Mouse (Mus musculus): ENCODE results near the gene Arhgap45. TPM values are rescaled to one million over a fixed set of nuclear protein-coding genes. Genes with fewer than 3 reads are reported as not detected.

Gene Arhgap45
- total RNA-seq (2017): 356 to 478 TPM (median 365 TPM) in 3 replicates

DNA sequence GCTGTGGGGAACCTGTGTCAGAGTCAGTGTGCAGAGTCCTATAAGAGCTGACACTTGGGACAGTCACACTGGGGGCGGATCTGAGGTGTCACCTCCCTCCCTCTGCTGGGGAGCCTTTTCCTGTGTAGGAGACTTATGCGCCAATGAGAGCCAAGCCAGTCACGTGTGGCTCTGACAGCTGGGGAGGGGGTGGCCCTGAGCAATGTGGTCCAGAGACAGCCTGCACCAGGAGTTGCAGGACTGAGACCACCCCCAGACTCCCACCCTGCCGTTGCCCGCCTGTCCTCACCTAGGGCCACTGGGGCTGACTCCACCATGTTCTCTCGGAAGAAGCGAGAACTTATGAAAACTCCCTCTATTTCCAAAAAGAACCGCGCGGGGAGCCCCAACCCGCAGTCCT lies at the start of gene Arhgap45:
TSS of gene Arhgap45 (plus strand) at position 143 of the 400 bp plus-strand sequence.
- peak; percentile 72 for ATAC-seq (replicated peaks; ENCODE audit: insufficient number of reproducible peaks, low FRiP score, low TSS enrichment, poor library complexity, severe bottlenecking)

DNA sequence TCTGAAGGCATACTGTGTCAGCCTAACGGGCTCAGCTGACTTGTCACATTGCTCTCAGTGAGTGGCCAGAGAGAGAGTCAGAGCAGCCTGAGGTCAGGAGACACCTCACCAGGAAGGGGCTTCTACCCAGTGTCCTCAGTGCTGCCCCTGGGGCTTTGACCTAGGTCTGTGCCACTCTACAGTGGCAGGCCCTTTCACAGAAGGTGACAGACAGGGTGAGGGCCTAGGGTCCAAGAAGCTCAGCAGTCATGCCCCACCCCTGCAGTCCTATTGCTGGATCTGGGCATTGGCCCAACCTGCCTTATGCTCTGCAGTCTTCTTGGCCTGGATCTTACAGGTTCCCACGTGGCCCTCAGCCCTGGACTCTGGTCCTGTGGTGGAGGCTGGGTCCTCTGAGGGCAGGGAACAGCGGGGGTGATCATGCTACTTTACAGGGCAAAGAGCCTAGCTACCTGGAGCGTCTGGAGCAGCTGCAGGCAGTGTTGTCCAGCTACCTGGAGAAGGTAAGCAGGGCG lies 49.5 kb upstream of the Arhgap45 start:
- no peak for ATAC-seq (replicated peaks; ENCODE audit: insufficient number of reproducible peaks, low FRiP score, low TSS enrichment, poor library complexity, severe bottlenecking)

DNA sequence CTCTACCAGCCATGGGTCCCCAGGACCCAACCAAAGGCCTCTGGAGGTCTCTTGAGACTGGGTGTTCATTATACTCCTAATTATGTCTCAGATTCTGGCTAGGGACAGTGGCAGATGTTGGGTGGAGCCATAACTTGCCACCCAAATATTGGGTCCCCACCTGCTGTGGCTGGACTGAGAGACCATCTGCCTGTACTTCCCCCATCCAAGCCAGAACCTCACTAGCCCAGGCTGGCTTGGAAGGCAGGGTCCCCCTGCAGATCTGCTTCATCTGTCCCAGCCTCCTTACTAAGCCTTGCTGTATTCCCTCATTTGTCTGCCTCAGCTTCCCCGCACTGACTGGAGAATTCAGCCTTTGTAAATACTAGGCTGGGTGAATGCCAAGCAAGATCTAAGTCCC lies 48.3 kb upstream of the Arhgap45 start:
- ATAC-seq (replicated peaks; ENCODE audit: insufficient number of reproducible peaks, low FRiP score, low TSS enrichment, poor library complexity, severe bottlenecking): no peak

DNA sequence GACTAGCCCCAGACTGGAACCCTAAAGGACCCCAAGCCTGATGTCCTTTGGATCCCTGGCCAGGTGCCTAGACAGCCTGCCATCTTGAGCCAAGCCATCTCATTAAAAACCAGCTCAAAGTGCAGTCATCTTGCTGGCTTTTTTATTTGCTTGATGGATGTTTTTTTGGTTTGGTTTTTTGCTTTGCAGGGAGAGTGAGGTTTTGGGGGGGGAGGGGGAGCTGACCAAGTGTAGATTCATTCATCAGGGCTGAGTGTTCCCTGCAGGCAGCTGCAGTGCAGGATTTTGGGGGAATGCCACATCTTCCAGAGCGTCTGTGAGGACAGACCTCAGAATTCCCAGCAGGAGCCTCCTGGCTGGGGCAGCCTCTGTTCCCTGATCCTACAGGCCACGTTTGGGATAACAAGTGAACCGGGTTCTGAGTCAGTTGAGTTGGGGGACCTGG lies 47.3 kb upstream of the Arhgap45 start:
- ATAC-seq (replicated peaks; ENCODE audit: insufficient number of reproducible peaks, low FRiP score, low TSS enrichment, poor library complexity, severe bottlenecking): no peak

DNA sequence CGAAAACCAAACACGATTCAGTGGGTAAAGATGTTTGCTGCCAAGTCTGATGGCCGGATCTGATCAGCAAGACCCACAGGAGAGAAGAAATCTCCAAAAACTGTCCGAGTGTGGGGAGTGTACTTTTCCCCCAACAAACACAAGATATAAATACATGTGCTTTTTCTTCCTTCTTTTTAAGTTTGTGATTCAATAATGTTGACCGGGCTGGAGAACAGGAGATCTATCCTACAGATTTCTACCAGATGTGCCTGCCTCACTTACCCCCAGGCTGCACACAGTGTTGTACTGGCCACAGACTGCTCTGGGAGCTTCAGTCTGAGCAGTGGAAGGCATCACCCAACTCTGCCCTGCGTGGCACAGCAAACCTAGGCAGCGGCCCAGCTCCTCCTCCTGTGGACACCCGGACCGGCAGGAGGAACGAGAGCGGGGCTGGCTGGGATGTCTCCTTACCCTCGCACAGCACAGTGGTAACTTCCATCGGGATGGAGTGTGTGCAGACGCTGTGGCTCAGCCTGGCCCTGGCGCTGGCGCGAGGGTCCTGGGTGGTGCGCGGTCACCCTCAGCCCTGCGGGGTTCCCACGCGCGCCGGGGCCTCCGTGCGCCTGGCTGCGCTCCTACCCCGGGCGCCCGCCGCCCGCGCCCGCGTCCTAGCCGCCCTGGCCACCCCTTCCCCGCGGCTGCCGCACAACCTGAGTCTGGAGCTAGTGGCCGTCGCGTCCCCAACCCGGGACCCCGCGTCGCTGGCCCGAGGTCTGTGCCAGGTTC lies 45.9 kb upstream of the Arhgap45 start, which contains the start of gene Grin3b:
TSS of gene Grin3b (plus strand) at position 301 of the 768 bp plus-strand sequence.
- ATAC-seq (replicated peaks; ENCODE audit: insufficient number of reproducible peaks, low FRiP score, low TSS enrichment, poor library complexity, severe bottlenecking): no peak

DNA sequence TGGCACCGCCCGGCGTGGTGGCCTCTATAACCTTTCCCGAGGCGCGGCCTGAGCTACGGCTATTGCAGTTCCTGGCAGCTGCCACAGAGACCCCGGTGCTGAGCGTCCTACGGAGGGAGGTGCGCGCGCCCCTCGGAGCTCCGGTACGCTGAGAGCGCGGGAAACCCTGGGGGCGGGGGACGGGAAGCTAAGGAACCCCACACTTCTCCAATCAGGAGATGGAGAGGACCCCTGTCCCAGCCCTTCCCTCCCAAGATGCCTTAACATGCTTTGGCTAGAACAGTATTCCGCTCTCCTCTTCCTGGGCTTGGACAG lies 45.3 kb upstream of the Arhgap45 start:
- ATAC-seq (replicated peaks; ENCODE audit: insufficient number of reproducible peaks, low FRiP score, low TSS enrichment, poor library complexity, severe bottlenecking): no peak

DNA sequence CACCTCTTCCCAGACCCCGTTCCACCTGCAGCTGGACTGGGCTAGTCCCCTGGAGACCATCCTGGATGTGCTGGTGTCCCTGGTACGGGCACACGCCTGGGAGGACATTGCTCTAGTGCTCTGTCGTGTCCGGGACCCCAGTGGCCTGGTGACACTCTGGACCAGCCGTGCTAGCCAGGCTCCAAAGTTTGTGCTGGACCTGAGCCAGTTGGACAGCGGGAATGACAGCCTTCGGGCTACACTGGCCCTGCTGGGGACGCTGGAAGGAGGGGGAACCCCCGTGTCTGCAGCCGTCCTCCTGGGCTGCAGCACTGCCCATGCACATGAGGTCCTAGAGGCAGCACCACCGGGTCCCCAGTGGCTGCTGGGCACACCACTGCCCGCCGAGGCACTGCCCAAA lies 43.6 kb upstream of the Arhgap45 start:
- ATAC-seq (replicated peaks; ENCODE audit: insufficient number of reproducible peaks, low FRiP score, low TSS enrichment, poor library complexity, severe bottlenecking): no peak

DNA sequence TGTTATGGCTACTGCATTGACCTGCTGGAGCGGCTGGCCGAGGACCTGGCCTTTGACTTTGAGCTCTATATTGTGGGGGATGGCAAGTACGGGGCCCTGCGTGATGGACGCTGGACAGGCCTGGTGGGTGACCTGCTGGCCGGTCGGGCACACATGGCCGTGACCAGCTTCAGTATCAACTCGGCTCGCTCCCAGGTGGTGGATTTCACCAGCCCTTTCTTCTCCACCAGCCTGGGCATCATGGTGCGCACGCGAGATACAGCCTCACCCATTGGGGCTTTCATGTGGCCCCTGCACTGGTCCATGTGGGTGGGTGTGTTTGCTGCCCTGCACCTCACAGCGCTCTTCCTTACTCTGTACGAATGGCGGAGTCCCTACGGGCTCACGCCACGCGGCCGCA lies 42.4 kb upstream of the Arhgap45 start:
- no peak for ATAC-seq (replicated peaks; ENCODE audit: insufficient number of reproducible peaks, low FRiP score, low TSS enrichment, poor library complexity, severe bottlenecking)

DNA sequence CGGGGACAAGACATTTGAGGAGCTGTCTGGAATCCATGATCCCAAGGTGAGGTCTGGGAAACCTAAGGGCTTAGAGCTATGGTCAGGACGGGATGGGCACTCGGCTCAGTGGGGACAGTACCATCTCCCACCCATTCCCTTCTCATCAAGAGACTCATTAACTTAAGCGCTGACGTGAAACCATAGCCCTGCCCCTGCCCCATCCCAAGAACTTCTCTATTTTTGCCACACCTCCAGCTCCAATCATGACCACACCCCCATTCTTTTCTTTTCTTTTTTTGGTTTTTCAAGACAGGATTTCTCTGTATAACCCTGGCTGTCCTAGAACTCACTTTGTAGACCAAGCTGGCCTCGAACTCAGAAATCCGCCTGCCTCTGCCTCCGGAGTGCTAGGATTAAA lies 41.8 kb upstream of the Arhgap45 start:
- no peak for ATAC-seq (replicated peaks; ENCODE audit: insufficient number of reproducible peaks, low FRiP score, low TSS enrichment, poor library complexity, severe bottlenecking)

DNA sequence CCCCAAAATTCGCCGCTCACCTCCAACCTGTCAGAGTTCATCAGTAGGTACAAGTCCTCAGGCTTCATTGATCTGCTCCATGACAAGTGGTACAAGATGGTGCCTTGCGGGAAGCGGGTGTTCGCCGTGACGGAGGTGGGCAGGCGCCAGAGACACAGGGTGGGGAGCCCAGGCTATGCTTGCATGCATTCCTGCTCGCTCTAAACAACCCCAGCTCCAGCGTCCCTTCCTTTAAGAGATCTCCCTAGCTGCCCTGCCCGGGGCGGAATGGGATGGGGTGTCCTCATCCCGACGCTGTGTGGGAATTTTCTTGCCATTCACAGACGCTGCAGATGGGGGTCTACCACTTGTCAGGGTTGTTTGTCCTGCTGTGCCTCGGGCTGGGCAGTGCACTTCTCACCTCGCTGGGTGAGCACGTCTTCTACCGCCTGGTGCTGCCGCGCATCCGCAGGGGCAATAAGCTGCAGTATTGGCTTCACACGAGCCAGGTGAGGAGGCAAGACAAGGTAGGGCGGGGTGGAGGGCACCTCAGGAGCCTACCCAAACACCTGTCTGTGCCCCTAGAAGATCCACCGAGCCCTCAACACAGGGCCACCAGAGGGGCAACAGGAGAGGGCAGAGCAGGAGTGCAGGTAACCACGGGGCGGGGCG lies 40.3 kb upstream of the Arhgap45 start:
- no peak for ATAC-seq (replicated peaks; ENCODE audit: insufficient number of reproducible peaks, low FRiP score, low TSS enrichment, poor library complexity, severe bottlenecking)

DNA sequence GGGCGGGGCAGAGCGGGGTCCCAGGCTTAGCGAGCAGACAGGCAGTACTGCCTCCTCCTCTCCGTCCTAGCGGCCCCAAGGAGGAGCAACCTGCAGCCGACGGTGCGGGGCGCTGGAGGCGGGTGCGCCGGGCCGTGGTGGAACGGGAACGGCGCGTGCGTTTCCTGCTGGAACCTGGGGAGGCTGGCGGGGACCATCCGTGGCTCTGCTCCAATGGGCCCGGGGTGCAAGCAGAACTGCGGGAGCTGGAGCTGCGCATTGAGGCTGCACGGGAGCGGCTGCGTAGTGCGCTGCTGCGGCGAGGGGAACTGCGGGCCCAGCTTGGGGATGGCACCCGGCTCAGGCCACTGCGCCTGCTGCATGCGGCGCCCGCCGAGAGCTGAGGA lies 39.7 kb upstream of the Arhgap45 start:
- ATAC-seq (replicated peaks; ENCODE audit: insufficient number of reproducible peaks, low FRiP score, low TSS enrichment, poor library complexity, severe bottlenecking): no peak

DNA sequence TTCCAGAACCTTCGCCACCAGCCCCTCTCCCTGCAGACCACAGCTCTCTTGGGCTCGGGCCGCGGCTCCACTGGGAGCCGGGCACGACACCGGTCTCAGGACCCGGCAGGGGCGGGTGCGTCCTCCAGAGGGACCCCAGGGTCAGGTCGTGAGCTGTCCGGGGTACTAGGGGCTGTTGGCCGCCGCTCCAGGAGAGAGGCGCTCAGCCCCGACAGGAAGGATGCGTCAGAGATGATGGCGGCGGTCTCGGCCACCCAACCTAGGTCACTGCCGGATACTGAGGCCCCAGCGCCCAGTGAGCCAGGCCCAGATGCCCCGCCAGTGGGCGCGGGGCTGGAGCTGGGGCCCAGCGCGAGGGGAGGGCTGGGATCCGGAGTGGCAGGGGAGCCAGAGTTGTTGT lies 39.1 kb upstream of the Arhgap45 start:
- no peak for ATAC-seq (replicated peaks; ENCODE audit: insufficient number of reproducible peaks, low FRiP score, low TSS enrichment, poor library complexity, severe bottlenecking)

DNA sequence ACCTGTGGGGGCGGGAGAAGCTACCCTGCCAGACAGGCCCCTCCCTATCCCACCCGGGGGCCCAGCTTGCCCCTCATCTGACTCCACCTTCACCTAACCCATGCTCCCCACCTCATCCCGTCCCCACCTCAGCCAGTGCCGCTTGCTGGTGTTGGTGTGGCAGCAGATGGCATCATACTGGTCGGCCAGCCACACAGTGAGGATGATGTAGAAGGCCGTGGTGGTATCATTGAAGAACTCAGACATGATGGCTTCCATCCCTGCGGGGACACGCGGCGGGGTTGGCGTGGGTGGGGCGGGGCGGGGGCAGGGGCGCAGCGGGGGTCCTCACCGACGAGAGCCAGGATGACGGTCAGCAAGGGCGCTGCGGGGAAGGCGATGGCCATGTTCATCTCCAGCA lies 38.4 kb upstream of the Arhgap45 start:
- no peak for ATAC-seq (replicated peaks; ENCODE audit: insufficient number of reproducible peaks, low FRiP score, low TSS enrichment, poor library complexity, severe bottlenecking)

DNA sequence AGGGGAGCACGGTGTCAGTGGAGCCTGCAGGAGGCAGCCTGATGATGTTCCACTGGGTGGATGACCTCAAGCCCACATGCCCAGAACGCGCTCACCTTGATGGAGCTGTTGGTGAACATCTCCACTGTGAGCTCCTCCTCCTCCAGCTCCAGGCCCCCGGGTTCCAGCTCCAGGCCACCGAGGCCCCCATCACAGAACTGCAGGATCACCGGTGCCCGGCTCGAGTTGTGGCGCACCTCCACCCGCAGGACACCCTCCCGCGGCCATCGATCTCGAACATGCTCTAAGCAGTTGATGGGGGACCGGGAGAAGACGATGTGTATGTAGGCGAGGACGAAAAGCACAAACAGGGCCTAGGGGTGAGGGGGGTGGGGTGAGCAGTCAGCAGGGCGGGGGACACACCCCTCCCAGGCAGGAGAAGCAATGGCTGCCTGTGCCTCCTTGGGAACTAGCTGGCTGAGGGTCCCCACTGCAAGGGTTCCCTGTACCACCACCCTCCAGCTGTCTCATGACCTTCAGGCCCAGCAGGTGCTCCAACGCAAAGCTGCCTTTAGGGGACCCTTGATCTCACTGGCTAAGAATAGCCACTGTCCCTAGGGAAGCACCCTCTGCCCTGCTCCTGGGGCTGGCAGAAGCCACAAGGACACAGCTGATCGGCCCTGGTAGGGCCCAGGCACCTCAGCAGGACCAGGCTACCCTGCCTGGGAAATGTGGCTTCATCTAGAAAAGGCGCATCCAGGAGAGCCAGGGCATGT lies 36.9 kb upstream of the Arhgap45 start:
- no peak for ATAC-seq (replicated peaks; ENCODE audit: insufficient number of reproducible peaks, low FRiP score, low TSS enrichment, poor library complexity, severe bottlenecking)

DNA sequence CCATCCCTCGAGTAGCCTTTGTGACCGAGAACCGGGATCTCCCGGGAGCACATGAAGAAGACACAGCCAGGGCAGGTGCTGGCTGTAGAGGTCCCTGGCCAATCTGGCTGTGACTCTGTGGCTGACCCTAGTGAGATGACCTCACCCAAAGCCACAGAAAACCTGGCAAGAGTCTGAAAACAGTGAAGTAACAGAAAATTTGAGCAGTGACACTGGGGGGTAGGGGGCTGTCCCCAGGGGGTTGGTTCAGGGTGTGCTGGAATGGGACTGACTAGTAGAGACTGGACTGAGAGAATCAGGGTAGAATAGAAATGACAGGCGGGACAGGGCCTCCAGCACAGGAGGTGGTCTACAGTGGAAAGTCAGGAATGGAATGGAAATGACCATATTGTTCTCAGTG lies 33.2 kb upstream of the Arhgap45 start:
- no peak for ATAC-seq (replicated peaks; ENCODE audit: insufficient number of reproducible peaks, low FRiP score, low TSS enrichment, poor library complexity, severe bottlenecking)

DNA sequence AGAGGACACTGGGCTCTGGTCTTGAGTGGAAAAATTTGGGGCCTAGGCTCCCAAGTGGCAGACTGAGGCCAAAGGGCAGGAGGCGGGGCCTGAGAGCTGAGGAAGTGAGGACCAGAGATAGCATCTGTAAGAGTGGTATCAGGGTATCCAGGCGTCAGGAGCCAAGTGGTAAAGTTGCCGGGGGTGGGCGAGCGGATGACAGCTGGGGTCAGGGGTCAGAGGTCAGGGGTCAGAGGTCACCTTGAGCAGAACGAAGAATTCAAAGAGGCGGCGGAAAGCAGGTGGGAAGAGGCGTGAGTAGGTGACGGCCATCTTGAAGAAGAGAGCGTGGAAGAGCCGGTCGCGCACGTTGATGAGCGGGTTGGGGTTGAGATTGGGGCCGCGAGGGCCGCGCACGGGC lies 32.8 kb upstream of the Arhgap45 start:
- 0 out of 2 replicates have a peak, but pooled peaks have one; percentile 4 for ATAC-seq (replicated peaks; ENCODE audit: insufficient number of reproducible peaks, low FRiP score, low TSS enrichment, poor library complexity, severe bottlenecking)

DNA sequence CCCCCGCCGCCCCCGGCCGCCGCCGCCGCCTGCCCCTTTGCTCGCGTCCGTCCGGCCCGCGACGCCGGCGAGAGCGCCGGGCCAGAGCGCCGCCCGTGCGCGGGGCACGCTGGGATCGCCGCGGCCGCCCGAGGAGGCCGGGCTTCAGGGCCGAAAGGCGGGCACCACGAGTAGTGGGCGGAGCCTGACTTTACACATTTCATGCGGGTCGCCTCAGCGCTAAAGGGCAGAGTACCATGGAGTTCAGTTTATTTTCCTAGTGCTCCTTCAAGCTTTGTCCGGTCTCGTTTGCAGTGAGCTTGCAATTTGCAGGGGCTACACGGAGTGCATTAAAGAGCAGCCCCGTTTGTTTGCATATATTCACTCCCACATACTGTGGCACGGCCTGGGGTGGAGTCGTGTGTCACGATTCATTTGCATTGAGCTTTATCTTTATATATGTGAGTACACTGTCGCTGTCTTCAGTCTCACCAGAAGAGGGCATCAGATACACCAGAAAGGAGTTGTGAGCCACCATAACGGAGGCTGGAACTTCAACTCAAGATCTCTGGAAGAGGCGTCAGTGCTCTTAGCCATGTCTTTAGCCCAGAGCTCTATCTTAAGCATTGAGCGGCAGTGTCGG lies 32.1 kb upstream of the Arhgap45 start, which contains the start of gene Tmem259:
TSS of gene Tmem259 (minus strand) at position 136 of the 622 bp plus-strand sequence.
- ATAC-seq (replicated peaks; ENCODE audit: insufficient number of reproducible peaks, low FRiP score, low TSS enrichment, poor library complexity, severe bottlenecking): peak; percentile 21

DNA sequence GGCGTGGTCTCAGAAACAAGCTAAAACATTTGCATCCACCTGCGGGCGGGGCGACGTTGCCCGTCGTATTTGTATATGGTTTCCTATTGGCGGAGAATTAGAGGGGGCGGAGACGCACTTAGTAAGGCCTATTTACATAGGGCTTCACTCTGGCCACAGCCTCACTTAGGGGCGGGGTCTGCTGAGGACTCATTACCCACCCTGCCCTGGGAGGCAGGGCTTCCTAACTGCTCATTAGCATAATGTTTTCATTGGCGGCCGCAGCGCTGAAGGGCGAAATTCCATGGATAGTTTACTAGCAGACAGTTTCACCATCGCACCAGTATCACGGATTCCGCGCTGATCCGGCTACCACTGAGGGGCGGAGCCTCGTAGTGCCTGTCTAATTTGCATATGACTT lies 31.6 kb upstream of the Arhgap45 start:
- ATAC-seq (replicated peaks; ENCODE audit: insufficient number of reproducible peaks, low FRiP score, low TSS enrichment, poor library complexity, severe bottlenecking): peak; percentile 61
